Mouse (Mus musculus): ENCODE data around the gene Tead3.

- TF ChIP-seq CTCF (IDR thresholded peaks at IDR 0.05; ENCODE audit: low read depth, low read length), result no peak
- no peak for TF ChIP-seq POLR2A (IDR thresholded peaks at IDR 0.05; ENCODE audit: borderline replicate concordance, low read depth, low read length)
Observed at GRCm38 (mm10) chr17:28329503-28330231, 20.9 kb downstream of the Tead3 start.

Data from bone marrow macrophage, adult 2 months (primary cell).